Mouse (Mus musculus): Measurements from ENCODE around the gene 1700008P02Rik. TPM values are rescaled to one million over a fixed set of nuclear protein-coding genes. Genes with fewer than 3 reads are reported as not detected.

1700008P02Rik gene
- polyA plus RNA-seq (2017; shearing (Covaris generic)), result not detected

DNA sequence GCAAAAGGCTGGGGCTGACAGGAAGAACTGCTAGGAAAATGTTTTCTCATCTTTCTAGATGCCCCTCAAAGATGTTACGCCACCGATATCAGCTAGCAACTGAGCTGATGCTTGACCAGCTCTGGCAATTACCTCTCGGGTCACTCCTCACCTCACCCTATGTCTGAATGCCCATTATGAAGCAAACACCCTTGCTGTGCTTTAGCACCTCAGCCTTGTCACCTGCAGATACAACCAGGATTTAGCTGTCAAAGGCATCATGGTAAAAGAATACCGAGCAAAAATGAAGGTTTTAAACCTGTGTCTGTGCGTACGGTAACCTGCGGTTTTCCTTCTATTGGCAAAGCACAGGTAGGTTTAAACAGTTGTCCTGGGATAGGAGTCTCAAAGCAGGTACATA, at the start of gene 1700008P02Rik:
1700008P02Rik (minus strand) TSS at position 101 of the 400 bp plus-strand sequence.

Data from inflammation-experienced regulatory T-cells, adult 16 weeks (primary cell).